Mouse (Mus musculus) midbrain, embryonic 11.5 days (tissue): ENCODE measurements around the gene Chst3. TPM values are rescaled to one million over a fixed set of nuclear protein-coding genes. Genes with fewer than 3 reads are reported as not detected.
"Not testable (repeated sequence)": the region's sequence is repeated elsewhere in the genome, so short reads cannot be mapped to it uniquely, and the experiment has no call there.

Experiments
- ATAC-seq: fragments of 200-750 bp; cut with Nextera tagmentation; 2 replicates; pipeline ENCODE4 v1.8.0; 2017; ENCODE audit warnings: moderate TSS enrichment, moderate library complexity; ENCODE audit not compliant: low FRiP score
- DNase-seq: peaks from one replicate; pipeline ENCODE4 v3.0.0; 2015; ENCODE audit warnings: low spot score; ENCODE audit errors: missing footprints
- H3K27ac ChIP-seq: fragments of 300-500 bp; sonication (generic); 2 replicates; pipeline ENCODE4 v1.5.1; 2014; ENCODE audit warnings: low read depth, low read length
- H3K27me3 ChIP-seq: fragments of 300-500 bp; sonication (generic); 2 replicates; pipeline ENCODE4 v1.6.1; 2014; ENCODE audit warnings: mild to moderate bottlenecking, low read length, moderate library complexity, mixed read lengths; ENCODE audit not compliant: control insufficient read depth, insufficient read depth
- H3K36me3 ChIP-seq: fragments of 300-500 bp; sonication (generic); 2 replicates; pipeline ENCODE4 v1.6.1; 2014; ENCODE audit warnings: mild to moderate bottlenecking, low read length, moderate library complexity, mixed read lengths; ENCODE audit not compliant: control insufficient read depth, insufficient read depth
- H3K4me1 ChIP-seq: fragments of 300-500 bp; sonication (generic); 2 replicates; pipeline ENCODE4 v1.6.1; 2014; ENCODE audit warnings: low read length; ENCODE audit not compliant: control insufficient read depth, insufficient read depth
- H3K4me2 ChIP-seq: fragments of 300-500 bp; sonication (generic); 2 replicates; pipeline ENCODE4 v1.6.1; 2014; ENCODE audit warnings: mild to moderate bottlenecking, moderate library complexity
- H3K4me3 ChIP-seq: fragments of 300-500 bp; sonication (generic); 2 replicates; pipeline ENCODE4 v1.5.1; 2014; ENCODE audit warnings: low read depth, low read length
- H3K9ac ChIP-seq: fragments of 300-500 bp; sonication (generic); 2 replicates; pipeline ENCODE4 v1.6.1; 2014; ENCODE audit warnings: low read length
- H3K9me3 ChIP-seq: fragments of 300-500 bp; sonication (generic); 2 replicates; pipeline ENCODE4 v1.6.1; 2016; ENCODE audit warnings: low read length; ENCODE audit not compliant: control insufficient read depth
- WGBS: fragments of 180-500 bp; shearing (Covaris S2); extraction: QIAGEN DNeasy Blood & Tissue Kit; methylation state at CpG from one replicate; pipeline ENCODE4 v1.1.7; 2014; 5-methylcytosine and 5-hydroxymethylcytosine counted together
- microRNA-seq: library from miRNA; unstranded; fragments of <30 nt; microRNA quantifications from one replicate; pipeline ENCODE4, GENCODE M21; 2017
- polyA plus RNA-seq: library from polyadenylated mRNA; unstranded; fragments of >200 nt; fragmentation: Nextera tagmentation; extraction: Ambion mirVana; gene quantifications from 2 replicates; pipeline ENCODE4 v1.2.1, GENCODE M21; 2014

Gene Chst3
- polyA plus RNA-seq, 1 experiment from 2014 or later = 1.2 TPM

DNA sequence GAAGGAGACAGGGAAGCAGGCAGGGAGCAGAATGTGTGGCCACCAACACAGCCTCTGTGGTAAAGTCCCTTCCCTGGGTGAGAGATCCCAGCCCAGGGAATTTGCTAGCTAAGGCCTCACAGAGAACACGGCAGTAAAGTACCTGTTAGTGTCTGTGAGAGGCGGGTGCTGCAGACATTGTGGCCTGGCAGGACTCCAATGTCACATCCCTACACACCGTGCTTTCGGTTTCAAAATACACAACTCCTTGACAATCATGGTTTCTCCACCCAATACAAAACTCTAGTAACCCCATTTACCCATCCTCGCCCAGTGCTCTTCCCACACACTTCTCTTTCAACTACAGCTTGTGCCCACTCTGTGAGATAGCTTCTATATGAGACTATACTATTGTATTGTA lies 80.4 kb downstream of the Chst3 start:
- Histone ChIP-seq H3K9ac (no peak overlapping the region), H3K27me3 (no peaks in the 10 kb centered on the region), H3K27ac (no peak overlapping the region), H3K4me2 (no peak overlapping the region), H3K36me3 (no peaks in the 10 kb centered on the region), H3K9me3 (no peaks in the 10 kb centered on the region), H3K4me3 (no peak overlapping the region), H3K4me1 (no peaks in the 10 kb centered on the region)
- 92% methylated on average over 5 of the region's 5 CpGs for whole genome bisulfite sequencing
- DNase-seq (no peak), ATAC-seq (no peak)

DNA sequence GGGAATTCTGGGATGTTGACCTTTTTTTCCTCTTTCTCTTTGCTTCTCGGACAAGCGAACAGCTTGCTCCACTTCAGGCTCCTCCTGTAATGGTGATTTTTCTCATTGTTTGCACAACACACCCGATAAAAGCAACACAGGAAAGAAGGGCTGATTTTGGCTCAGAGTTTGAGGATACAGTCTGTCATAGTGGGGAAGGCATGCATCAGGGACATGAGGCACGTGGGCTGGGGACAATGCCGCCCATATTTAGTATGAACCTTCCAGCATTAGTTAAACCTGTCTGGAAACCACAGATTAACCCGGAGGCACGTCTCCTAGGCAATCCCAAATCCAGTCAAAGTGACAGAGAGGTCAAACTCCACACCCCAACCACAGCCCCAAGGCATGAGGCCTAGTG lies 82.1 kb downstream of the Chst3 start:
- Histone ChIP-seq H3K27ac (no peak overlapping the region), H3K36me3 (no peaks in the 10 kb centered on the region), H3K4me3 (no peak overlapping the region), H3K4me2 (no peak overlapping the region), H3K4me1 (no peaks in the 10 kb centered on the region), H3K9ac (no peak overlapping the region), H3K27me3 (no peaks in the 10 kb centered on the region), H3K9me3 (no peaks in the 10 kb centered on the region)
- ATAC-seq (no peak), DNase-seq (no peak)
- WGBS = 79% methylated on average over 7 of the region's 7 CpGs

DNA sequence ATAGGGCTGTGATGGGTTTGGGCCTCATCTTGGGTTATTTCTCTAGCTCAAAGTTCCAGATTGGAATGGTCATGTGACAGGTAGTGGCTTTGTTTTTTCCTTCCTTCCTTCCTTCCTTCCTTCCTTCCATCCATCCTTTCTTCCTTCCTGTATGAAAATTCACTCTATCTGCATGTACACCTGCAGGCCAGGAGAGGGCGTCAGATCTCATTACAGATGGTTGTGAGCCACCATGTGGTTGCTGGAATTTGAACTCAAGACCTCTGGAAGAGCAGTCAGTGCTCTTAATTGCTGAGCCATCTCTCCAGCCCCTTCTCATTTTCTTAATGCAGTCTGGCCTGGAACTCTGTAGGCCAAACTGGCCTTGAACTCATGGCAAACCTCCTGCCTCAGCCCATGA lies 83.0 kb downstream of the Chst3 start:
- not testable (repeated sequence) for H3K36me3 ChIP-seq, H3K9ac ChIP-seq, H3K4me2 ChIP-seq, H3K9me3 ChIP-seq, H3K27me3 ChIP-seq, H3K4me1 ChIP-seq, H3K4me3 ChIP-seq, H3K27ac ChIP-seq, DNase-seq, ATAC-seq
- 41% methylated on average over 1 of the region's 1 CpGs for WGBS

DNA sequence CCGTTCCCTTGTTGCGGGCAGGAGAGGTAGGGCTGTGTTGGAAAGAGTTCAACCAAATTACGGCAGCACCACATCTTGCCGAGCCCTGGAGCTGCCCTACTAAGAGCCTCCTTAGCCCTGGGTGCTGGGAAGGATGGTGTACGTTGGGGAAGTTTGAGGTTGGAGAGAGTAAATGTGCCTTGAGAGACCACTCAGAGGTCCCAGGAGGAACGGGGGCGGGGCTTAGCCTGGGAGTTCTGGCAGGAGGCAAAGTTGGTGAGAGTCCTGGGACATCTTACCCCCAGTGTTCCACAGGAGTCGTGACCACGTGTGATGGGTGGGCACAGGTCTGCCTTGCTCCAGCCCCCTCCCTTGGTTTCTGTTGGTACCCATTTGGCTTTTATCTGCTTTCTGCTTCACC lies 84.9 kb downstream of the Chst3 start:
- Histone ChIP-seq H3K27ac (no peak overlapping the region), H3K4me3 (no peak overlapping the region), H3K9me3 (no peaks in the 10 kb centered on the region), H3K4me1 (no peaks in the 10 kb centered on the region), H3K4me2 (no peak overlapping the region), H3K27me3 (no peaks in the 10 kb centered on the region), H3K36me3 (no peaks in the 10 kb centered on the region), H3K9ac (no peak overlapping the region)
- DNase-seq (no peak), ATAC-seq (no peak)
- WGBS = 46% methylated on average over 9 of the region's 9 CpGs

DNA sequence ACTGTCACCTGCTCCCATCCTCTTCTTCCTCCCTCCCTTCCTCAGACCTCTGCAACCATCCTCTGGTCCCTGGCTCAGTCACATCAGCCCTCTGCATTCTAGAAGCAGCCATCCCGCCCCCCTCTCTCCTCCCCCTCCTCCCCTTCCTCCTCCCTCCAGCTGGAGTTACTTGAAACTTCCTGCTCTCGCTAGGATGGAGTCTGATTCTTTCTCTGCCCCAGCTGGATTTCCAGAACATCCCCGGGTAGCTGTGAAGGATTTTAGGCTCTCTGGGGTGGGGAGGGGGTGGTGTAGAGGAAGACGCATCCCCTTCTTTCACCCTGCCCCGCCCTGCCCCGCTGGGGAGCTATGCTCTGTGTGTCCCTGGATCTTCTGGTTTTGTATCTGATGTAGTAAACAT lies 85.6 kb downstream of the Chst3 start:
- 21% methylated on average over 6 of the region's 6 CpGs for WGBS
- Histone ChIP-seq H3K36me3 (no peaks in the 10 kb centered on the region), H3K9ac (no peak overlapping the region), H3K4me3 (no peak overlapping the region), H3K9me3 (no peaks in the 10 kb centered on the region), H3K27me3 (no peaks in the 10 kb centered on the region), H3K27ac (no peak overlapping the region), H3K4me2 (no peak overlapping the region), H3K4me1 (no peaks in the 10 kb centered on the region)
- no peak for DNase-seq
- no peak for ATAC-seq

Small RNA genes within 50 kb of the gene (microRNA-seq; reads per million reads assigned to microRNA genes)
- not detected for gene Gm22117

Other genes starting within 250 kb of the Chst3 start
- 42.5 and 43.6 TPM in 2 replicates for gene Ascc1, start 216.5 kb downstream of the Chst3 start, polyA plus RNA-seq
- 87.2 and 98.5 TPM in 2 replicates for gene Anapc16, start 216.1 kb downstream of the Chst3 start, polyA plus RNA-seq
- 11.2 and 12.2 TPM in 2 replicates for gene Spock2, start 113.0 kb downstream of the Chst3 start, polyA plus RNA-seq
- 77.3 and 83.9 TPM in 2 replicates for gene Psap, start 58.4 kb upstream of the Chst3 start, polyA plus RNA-seq
- 1.7 and 2.3 TPM in 2 replicates for gene Vsir, start 127.6 kb upstream of the Chst3 start, polyA plus RNA-seq
- gene Gm17455, start 180.5 kb upstream of the Chst3 start, polyA plus RNA-seq = 3.0 and 3.7 TPM in 2 replicates